Mouse (Mus musculus): ENCODE measurements around the gene Zfp759.

- TF ChIP-seq MYC (IDR thresholded peaks at IDR 0.05; ENCODE audit: low read depth, low read length) (no peak), CTCF (conservative IDR thresholded peaks at IDR 0.05 in 1 of 2, IDR thresholded peaks at IDR 0.05 in 1 of 2; ENCODE audit: low read depth in 2 of 2, low read length in 2 of 2) (no peak), KAT2A (IDR thresholded peaks at IDR 0.05; ENCODE audit: insufficient replicate concordance, low read length) (no peak), IRF4 (IDR thresholded peaks at IDR 0.05; ENCODE audit: low read depth, low read length) (no peak), POLR2A (IDR thresholded peaks at IDR 0.05; ENCODE audit: low read depth, low read length) (no peak), USF1 (IDR thresholded peaks at IDR 0.05; ENCODE audit: low read depth, low read length) (no peak), ZKSCAN1 (IDR thresholded peaks at IDR 0.05; ENCODE audit: borderline replicate concordance, low read depth, low read length) (no peak), ZC3H11A (IDR thresholded peaks at IDR 0.05; ENCODE audit: low read depth, low read length) (no peak), GABPA (IDR thresholded peaks at IDR 0.05; ENCODE audit: insufficient replicate concordance, low read depth, low read length) (no peak)
These were observed 3.0 kb downstream of the Zfp759 start for GRCm38 (mm10) chr13:67124460-67124859.
